Mouse (Mus musculus) urinary bladder, postnatal 25 days (tissue): Measurements from ENCODE around the gene Fbxl12.
A peak's percentile ranks its signal among the peaks of the same experiment; 100 is the strongest.
"Not testable (repeated sequence)": the region's sequence is repeated elsewhere in the genome, so short reads cannot be mapped to it uniquely, and the experiment has no call there.

Experiments
- DNase-seq: peaks from one replicate; pipeline ENCODE4 v3.0.0; 2022; ENCODE audit warnings: low spot score

The Fbxl12 gene

DNA sequence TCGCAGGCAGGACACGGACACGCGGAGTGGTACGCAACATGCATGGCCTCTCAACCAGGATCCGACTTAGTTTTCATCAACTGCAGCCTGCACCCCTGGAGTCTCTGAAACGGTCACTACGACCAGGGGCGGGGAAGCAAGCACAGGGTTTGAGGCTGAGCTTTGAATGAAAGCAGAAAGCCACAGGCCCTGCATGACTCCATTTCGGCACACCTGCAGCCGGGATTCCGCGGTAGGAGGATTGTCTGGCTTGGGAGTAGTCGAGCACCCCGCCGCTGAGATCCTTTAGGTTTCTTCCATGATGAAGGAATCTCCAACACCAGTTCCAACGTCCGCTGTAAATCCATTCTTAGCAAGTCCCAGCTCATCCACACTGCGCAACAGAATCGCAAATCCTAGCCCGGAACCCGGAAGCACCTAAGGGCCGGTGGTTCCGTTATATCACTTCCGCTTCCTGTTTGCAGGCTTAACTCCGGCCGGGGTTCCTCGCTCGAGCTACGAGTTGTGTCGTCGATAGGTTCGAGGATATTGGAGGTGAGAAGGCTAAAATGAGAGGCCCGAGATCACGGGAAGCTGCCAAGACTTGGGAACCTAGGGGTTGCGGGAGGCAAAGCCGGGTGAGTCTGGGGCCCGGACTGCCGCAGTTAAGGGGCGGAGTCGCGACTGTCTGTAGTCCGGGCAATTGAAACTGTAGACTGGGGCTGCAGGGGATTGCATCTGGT, at the start of gene Fbxl12:
TSS of gene Fbxl12 (minus strand) at position 408 of the 722 bp plus-strand sequence.
- peak; percentile 68 for DNase-seq

- DNase-seq: no peak
These were observed 48.3 kb upstream of the Fbxl12 start for GRCm38 (mm10) chr9:20692863-20693262.

DNA sequence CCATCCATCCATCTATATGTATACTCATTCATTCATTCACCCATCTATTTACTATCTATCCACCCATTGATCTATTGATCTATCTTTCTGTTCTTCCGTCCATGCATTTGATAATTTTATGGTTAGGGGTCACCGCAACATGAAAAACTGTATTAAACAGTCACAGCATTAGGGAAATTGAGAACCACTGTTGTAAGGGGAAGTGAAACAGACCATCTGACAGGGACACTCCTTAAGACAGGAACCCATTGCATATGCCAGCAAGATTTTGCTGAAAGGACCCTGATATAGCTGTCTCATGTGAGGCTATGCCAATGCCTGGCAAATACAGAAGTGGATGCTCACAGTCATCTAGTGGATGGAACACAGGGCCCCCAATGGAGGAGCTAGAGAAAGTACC, 45.9 kb upstream of the Fbxl12 start:
- DNase-seq: not testable (repeated sequence)

DNA sequence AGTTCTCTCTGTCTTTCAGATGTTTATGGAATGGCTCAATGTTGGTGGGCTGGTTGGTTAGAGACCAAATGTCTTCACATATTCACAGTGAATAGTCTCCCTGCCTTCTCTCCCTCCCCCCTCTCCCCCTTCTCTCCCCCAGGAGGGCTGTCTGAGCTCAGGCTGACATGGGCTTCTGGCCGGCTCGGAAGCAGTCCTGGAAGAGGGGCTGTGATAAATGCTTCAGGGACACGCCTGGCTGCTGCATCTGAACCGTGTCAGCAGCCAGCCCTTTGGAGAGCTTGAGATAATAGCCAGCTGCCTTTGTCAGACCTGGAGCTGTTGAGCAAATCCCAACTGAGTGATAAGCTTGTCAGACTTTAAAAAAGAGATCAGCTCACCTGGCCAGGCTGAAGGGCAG, 45.3 kb upstream of the Fbxl12 start:
- DNase-seq: no peak

- no peak for DNase-seq
These were observed 44.8 kb upstream of the Fbxl12 start for GRCm38 (mm10) chr9:20689403-20689802.

DNA sequence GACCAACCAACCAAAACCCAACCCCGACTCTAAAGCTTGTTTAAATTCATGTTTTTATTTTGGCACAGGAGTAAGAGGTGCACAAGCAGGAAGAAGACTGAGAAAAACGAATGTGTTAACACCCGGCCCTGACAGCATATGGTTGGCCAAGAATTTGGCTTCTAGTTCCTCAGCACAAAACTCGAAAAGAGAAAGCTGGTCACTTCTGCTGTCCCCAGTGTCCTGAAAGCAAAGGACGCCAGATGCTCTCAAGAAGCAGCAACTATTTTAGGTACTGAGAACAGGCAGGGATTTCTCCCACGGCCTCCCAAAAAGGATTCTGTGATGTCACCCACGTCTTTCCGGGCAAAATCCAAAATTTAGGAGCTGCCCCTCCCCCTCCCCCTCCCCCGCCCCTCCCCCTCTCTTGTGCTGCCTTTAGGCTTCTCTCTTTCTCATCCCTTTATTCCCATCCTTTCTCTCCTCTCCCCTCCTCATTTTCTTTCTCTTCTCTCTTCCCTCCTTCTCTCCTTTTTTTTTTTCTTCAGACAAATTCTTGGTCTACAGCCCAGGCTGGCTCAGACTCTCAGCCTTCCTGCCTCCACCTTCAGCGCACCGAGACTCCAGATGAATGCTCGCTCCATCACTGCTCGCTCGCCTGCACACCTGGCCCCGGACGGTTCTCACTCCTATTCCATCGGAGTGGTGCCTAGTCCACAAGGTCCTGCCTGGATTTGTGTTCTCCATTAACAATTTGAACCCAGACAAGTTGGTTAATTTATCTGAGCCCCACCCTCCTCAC, 40.7 kb upstream of the Fbxl12 start:
- DNase-seq: no peak

- no peak for DNase-seq
These were observed 37.8 kb upstream of the Fbxl12 start for GRCm38 (mm10) chr9:20682389-20682722.

- DNase-seq: no peak
These were observed 37.2 kb upstream of the Fbxl12 start for GRCm38 (mm10) chr9:20681546-20682388.

DNA sequence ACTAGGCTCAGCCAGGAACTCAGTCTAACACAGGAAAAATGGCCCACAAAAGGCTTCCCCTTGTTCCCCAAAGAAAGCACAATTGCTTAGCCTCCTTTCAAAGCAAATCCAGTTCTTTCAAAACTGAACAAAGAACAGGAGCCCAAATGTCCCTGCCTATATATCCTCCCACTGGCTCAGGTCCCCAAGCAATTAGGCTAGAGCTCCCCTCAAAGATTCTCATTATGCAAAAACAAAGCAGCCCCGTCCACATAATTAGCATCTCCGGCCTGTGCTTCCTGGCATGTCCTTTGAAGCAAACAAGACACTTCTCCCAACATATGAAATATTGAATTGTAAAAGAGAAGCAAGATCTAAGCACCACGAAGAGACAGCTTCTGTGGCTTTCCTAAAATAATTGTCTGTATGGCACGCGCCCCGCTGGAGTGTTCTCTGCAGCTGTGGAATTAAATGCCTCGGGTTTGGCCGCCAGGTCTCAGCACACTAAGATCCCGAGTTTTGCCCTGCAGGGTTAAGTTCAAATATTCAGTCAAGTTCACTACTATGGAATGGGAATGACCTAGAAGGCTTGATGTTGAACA, 35.9 kb upstream of the Fbxl12 start:
- no peak for DNase-seq

DNA sequence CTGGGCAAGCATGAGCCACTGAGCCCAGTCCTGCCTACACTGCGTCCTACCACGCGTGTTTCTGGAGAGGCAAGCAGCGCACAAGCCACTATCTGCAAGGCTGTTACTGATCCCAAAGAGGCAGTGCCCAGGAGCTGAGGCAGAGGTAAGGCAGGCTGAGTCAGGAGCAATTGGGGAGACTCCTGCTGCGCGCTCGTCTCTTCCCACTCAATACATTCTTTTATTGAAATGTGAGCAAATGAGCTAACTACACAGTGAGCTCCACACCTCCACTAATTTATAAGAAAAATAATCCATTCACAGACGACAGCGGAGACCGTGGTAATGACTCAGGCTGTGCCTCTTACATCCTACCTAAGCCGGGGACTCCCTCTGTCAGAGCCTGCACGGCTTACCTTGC, 33.3 kb upstream of the Fbxl12 start:
- no peak for DNase-seq

- no peak for DNase-seq
These were observed 27.5 kb upstream of the Fbxl12 start for GRCm38 (mm10) chr9:20672047-20672446.

GRCm38 (mm10) chr9:20668065-20668464, 23.5 kb upstream of the Fbxl12 start:
- no peak for DNase-seq

- DNase-seq: no peak
These were observed 22.0 kb upstream of the Fbxl12 start for GRCm38 (mm10) chr9:20666510-20667034.

DNA sequence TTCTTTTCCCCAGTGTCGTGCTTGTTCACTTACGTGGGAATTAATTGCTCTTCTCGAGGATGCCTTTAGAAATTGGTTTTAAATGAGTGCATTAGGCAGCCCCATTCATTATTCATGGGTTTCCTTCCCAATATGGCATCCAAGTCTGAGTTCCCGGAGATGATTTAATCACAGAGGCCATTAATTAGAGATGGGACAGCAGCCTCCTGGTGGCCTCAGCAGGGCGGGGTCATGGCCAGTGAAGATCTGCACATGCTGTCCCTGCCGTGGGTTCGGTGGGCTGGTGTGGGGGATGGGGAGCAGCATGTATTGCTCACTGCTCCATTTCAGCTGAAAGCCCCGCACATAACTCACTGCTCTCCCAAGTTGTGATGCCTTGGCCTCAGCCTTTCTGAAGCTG, 21.4 kb upstream of the Fbxl12 start:
- no peak for DNase-seq

DNA sequence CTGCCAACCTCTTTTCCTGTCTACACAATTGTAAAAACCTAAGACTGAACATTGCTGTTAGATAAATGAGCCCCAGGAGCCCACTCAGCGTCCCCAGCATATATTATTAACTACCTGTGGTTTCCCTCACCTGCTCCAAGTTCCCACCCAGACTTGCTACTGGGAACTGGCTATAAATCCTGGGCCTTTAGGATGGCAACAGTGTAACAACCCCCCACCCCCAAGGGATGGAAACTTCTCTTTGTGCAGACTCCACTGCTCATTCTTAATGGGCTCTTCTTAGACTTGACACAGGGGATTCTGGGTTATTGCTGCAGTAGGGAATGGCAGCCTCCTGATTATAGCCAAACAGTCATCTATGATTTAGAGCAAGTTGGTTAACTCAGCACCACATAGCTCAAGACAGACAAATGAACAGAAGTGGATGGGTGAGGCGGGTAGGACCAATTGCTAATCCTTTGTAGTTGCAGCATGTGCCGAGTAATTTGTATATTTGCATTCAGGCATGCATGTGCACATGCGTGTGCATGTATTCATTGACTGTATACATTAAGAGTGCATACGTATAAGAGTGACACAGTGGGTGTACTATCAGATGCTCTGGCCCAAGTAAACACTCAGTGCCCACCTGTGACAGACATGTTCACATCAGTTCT, 20.5 kb upstream of the Fbxl12 start:
- DNase-seq: no peak

DNA sequence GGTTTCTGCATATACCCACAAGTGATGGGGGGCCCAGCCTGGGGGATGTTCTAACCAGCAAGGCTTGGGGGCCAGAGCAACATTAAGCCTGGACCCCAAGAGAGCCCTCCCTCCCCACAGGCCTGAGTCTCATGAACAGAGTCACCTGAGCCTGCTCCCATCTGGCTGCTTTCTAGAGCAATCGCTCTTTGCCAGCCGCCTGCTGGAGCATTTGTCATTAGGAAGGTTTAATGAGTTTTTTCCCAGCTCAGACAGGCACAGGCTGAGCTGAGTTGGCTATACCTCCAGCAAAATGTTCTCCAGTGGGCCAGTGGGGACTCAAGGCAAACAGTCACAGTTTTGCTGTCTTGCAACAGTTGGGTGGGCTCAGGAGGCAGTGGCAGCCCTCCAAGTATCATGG, 19.8 kb upstream of the Fbxl12 start:
- DNase-seq: no peak

DNA sequence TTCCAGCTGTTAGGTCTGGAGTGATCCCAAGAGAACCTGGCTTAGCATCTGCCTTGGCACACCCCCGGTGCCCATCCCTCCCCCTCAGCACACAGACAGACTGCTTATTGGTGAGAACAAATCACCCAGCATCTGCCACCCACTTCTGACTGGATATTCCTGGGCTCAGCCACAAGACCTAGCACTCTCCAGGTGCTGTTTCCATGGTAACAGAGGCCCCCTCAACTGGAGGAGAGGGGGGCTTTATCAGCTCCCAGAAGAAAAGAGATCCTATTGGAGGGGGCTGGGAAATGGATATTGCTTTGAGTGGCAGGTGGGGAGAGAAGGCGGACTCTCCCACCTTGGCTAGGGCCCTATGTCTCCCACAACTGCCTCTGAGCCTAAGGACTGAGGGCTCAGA, 19.4 kb upstream of the Fbxl12 start:
- DNase-seq: no peak

DNA sequence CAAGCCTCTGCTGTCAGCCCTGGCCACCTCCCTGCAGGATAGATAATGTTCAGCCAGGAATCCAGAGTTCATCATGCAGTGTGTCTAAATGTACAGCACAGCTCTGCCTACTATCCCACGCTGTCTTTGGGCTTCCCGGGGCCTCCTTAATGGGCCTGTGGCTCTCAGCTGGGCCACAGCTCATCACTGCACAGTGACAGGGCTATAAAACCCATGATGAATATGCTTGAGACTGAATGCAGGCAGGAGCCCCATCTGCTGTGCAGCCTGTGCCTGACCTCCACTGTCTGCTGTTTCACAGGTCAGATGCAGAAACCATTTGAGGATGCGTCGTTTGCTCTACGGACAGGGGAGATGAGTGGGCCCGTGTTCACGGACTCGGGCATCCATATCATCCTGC, 18.3 kb upstream of the Fbxl12 start:
- DNase-seq: no peak

DNA sequence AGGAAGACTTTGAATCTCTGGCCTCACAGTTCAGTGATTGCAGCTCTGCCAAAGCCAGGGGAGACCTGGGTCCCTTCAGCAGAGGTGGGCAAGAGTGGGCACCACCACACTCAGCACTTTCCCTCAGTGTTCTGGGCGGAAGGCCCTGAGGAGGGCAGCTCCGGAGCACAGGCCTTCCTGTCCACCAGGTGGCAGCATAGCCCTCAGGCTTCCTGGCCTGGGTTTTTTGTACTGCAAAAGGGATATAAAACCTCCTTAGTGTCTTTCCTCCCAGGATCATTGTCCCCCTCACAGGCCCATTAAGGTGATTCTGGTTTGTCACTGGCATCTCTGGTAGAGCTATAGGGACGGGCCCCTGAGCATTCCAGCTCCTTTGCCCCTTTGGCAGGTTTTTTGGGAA, 17.8 kb upstream of the Fbxl12 start:
- peak; percentile 64 for DNase-seq

GRCm38 (mm10) chr9:20657546-20657945, 13.0 kb upstream of the Fbxl12 start:
- DNase-seq: no peak

DNA sequence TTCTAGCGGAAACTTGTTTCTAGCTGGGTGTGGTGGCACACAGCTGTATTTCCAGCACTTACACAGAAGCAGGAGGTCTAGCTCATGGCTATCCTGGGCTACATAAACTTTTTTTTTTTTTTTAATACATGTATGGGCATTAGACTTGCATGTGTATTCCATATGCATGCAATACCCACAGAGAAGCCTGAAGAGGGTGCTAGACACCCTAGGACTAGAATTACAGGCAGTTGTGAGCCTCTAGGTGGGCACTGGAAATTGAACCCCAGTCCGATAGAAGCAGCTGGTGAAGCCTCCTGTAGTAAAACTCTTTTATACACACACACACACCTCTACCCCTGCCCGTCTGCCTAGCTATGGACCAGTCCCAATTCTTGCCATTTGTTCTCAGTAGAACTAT, 9.3 kb upstream of the Fbxl12 start:
- no peak for DNase-seq

GRCm38 (mm10) chr9:20652260-20652658, 7.7 kb upstream of the Fbxl12 start:
- DNase-seq: no peak
